Mouse (Mus musculus) ES-E14 (cell line): Measurements from ENCODE around the gene Smim5. TPM values are rescaled to one million over a fixed set of nuclear protein-coding genes. Genes with fewer than 3 reads are reported as not detected.

Source experiments
- DNase-seq: peaks from one replicate; pipeline ENCODE4 v3.0.0-alpha.2; 2013; ENCODE audit warnings: low read depth, low spot score
- H3K27ac ChIP-seq: 2 replicates; pipeline ENCODE4 v1.5.1; 2012; ENCODE audit warnings: low read depth, mild to moderate bottlenecking, low read length, moderate library complexity, mixed read lengths; ENCODE audit not compliant: poor library complexity, insufficient read depth, severe bottlenecking
- H3K36me3 ChIP-seq: 2 replicates; pipeline ENCODE4 v1.6.1; 2012; ENCODE audit warnings: mild to moderate bottlenecking, low read length, moderate library complexity, mixed read lengths; ENCODE audit not compliant: control insufficient read depth, poor library complexity, insufficient read depth, severe bottlenecking
- H3K4me1 ChIP-seq, 2 experiments: fragments of 150-350 bp in 1 of 2; sonication (generic) in 1 of 2; 2 replicates each; pipeline ENCODE4 v1.6.1; 2012; ENCODE audit warnings: low read length in 2 of 2, mild to moderate bottlenecking in 1 of 2, mixed read lengths in 1 of 2; ENCODE audit not compliant: control insufficient read depth in 2 of 2, insufficient read depth in 2 of 2, poor library complexity in 1 of 2
- H3K4me3 ChIP-seq, 2 experiments: fragments of 150-350 bp in 1 of 2; sonication (generic) in 1 of 2; 2 replicates each; pipeline ENCODE4 v1.5.1; 2012; ENCODE audit warnings: low read length in 2 of 2, low read depth in 1 of 2, mild to moderate bottlenecking in 1 of 2, mixed read lengths in 1 of 2; ENCODE audit not compliant: insufficient read depth in 1 of 2, poor library complexity in 1 of 2, severe bottlenecking in 1 of 2
- H3K9ac ChIP-seq: 2 replicates; pipeline ENCODE4 v1.6.1; 2012; ENCODE audit warnings: low read depth, mild to moderate bottlenecking, low read length, mixed read lengths; ENCODE audit not compliant: poor library complexity, insufficient read depth, severe bottlenecking
- H3K9me3 ChIP-seq: fragments of 150-350 bp; sonication (generic); 2 replicates; pipeline ENCODE4 v1.6.1; 2012; ENCODE audit warnings: low read depth, mild to moderate bottlenecking, low read length; ENCODE audit not compliant: control insufficient read depth, insufficient read depth
- CHD2 ChIP-seq: IDR thresholded peaks from 2 replicates; pipeline ENCODE4 v1.6.1; 2014; ENCODE audit warnings: mild to moderate bottlenecking, low read depth, low read length, inconsistent platforms
- HCFC1 ChIP-seq: IDR thresholded peaks from 2 replicates; pipeline ENCODE4 v1.6.1; 2012; ENCODE audit warnings: low read length, inconsistent platforms, borderline replicate concordance; ENCODE audit not compliant: insufficient read depth
- MAFK ChIP-seq: IDR thresholded peaks from 2 replicates; pipeline ENCODE4 v1.6.1; 2014; ENCODE audit warnings: mild to moderate bottlenecking, low read depth, low read length, inconsistent platforms; ENCODE audit not compliant: insufficient read depth
- ZC3H11A ChIP-seq: IDR thresholded peaks from 2 replicates; pipeline ENCODE4 v1.6.1; 2012; ENCODE audit warnings: low read depth, mild to moderate bottlenecking, inconsistent platforms, low read length, borderline replicate concordance
- ZNF384 ChIP-seq: IDR thresholded peaks from 2 replicates; pipeline ENCODE4 v1.6.1; 2012; ENCODE audit warnings: low read depth, low read length, inconsistent platforms
- in situ Hi-C, 2 experiments: fragments of 600-800 bp; cut with MboI; formaldehyde crosslinking; loops; one replicate each; pipeline ENCODE4 v1.15.1; 2025; ENCODE audit warnings: low sequenced_read_pairs in 2 of 2, inconsistent platforms in 1 of 2; ENCODE audit not compliant: unreplicated experiment in 2 of 2
- total RNA-seq: library from RNA; depleted of rRNA; stranded (reverse); fragments of 300-350 nt; gene quantifications from 2 replicates; pipeline ENCODE4 v1.2.3, GENCODE M21; 2012

The Smim5 gene
- total RNA-seq, 1 experiment, result 0.67 TPM

DNA sequence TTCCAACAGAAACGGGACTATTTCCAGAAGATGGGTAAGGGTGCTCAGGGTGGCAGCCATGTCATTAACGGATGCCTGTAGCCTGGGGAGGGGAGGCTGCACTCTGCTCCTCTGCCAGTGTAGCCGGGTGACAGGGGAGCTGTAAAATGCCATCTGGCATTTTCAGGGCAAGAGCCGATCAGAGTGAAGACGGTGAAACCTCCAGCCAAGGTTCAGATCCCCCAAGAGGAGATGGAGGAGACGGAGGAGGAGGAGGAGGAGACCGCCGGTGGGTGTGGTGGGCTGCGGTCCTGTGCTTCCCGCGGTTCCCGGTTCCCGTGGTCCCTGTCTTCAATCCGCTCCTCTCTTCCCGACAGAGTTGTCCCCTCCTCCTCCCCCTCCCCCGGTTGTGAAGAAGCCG lies 16.5 kb upstream of the Smim5 start:
- no peak overlapping the region for H3K27ac ChIP-seq
- DNase-seq, result no peak
- H3K9me3 ChIP-seq, result no peaks in the 10 kb centered on the region
- in situ Hi-C loops, result no loop called here
- H3K36me3 ChIP-seq, result no peaks in the 10 kb centered on the region
- peak overlapping the region; percentile 45 to 47; a peak in 3 of 4 replicates for H3K4me3 ChIP-seq
- TF ChIP-seq MAFK, result no peak
- no peak for TF ChIP-seq CHD2
- peak overlapping the region; percentile 55 for H3K9ac ChIP-seq
- H3K4me1 ChIP-seq, result peaks cover 3 to 30% of the 10 kb centered on the region in 2 experiments; a peak in 3 of 4 replicates

DNA sequence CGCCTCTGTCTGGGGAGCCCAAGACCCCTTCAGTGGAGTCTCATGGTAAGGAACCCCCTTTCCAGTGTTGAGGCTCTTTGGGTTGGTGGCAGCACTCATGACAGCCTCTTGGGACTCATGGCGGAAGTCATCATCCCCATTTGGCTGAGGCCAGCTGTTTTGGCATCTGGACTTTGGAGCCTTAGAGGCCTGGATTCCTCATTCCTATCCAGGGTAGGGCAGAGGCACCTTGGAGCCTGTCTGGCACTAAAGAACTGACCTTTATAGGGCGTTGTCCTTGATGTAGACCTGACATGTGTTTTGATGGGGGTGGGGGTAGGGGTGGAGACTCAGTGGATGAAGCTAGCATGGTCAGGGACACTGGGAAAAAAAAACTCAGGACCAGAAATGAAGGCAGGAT lies 15.4 kb upstream of the Smim5 start:
- Histone ChIP-seq H3K27ac (no peak overlapping the region), H3K9ac (no peak overlapping the region), H3K9me3 (no peaks in the 10 kb centered on the region), H3K4me1 (peaks cover 3 to 30% of the 10 kb centered on the region in 2 experiments; a peak in 3 of 4 replicates), H3K4me3 (peak overlapping the region; percentile 45 to 47; a peak in 1 of 4 replicates), H3K36me3 (no peaks in the 10 kb centered on the region)
- no peak for DNase-seq
- TF ChIP-seq CHD2 (no peak), HCFC1 (no peak), MAFK (no peak), ZNF384 (no peak), ZC3H11A (no peak)
- in situ Hi-C loops, result no loop called here

DNA sequence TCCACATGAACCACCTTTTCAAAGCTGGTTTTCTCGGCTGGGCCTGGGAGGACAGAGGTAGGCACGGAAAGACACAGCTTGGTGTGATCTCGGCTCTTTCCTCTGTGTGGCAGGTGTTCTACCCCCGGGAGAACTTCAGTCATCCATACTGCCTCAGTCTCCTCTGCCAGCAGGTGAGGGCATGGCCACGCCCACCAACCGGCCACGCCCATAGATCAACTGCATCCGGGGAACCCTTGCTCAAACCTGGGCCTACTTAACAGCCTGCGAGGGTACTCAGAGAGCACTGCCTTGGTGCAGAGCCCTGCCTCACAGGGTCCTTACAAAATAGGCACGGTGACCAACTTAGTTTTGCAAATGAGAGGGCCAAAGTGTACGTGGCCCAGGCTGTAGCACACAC lies 14.5 kb upstream of the Smim5 start:
- Histone ChIP-seq H3K36me3 (no peaks in the 10 kb centered on the region), H3K27ac (no peak overlapping the region), H3K9ac (peak overlapping the region; percentile 10; the same call in 1 of the 2 replicates), H3K9me3 (no peaks in the 10 kb centered on the region), H3K4me1 (peaks cover 3 to 27% of the 10 kb centered on the region in 2 experiments; a peak in 3 of 4 replicates), H3K4me3 (peak overlapping the region; percentile 38 to 53; a peak in 3 of 4 replicates)
- in situ Hi-C loops, result no loop called here
- TF ChIP-seq ZNF384, result no peak
- no peak for TF ChIP-seq HCFC1
- no peak for TF ChIP-seq MAFK
- TF ChIP-seq CHD2, result no peak
- TF ChIP-seq ZC3H11A, result no peak
- peak; percentile 63 for DNase-seq

DNA sequence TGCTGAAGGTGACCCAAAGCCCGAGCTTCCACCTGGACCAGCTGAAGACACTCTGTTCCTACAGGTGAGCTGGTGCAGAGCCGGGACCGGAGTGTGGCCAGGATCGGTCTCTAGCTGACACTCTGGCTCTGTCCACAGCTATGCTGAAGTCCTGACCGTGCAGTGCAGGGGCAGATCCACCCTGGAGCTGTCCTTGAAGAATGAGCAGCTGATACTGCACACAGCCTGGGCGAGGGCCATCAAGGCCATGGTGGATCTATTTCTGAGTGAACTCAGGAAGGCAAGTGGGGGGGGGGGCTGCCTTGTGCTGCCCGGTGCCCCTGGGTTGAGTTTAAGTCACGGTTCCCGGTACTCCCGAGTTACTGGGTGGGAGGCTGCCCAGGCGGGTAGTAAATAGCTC lies 13.3 kb upstream of the Smim5 start:
- no peak overlapping the region for H3K27ac ChIP-seq
- peaks cover 3 to 30% of the 10 kb centered on the region in 2 experiments for H3K4me1 ChIP-seq
- DNase-seq, result no peak
- H3K36me3 ChIP-seq, result no peaks in the 10 kb centered on the region
- H3K4me3 ChIP-seq, result no peak overlapping the region
- TF ChIP-seq CHD2 (no peak), MAFK (no peak), ZC3H11A (no peak), HCFC1 (no peak), ZNF384 (no peak)
- no peak overlapping the region for H3K9ac ChIP-seq
- H3K9me3 ChIP-seq, result no peaks in the 10 kb centered on the region
- in situ Hi-C loops, result no loop called here

DNA sequence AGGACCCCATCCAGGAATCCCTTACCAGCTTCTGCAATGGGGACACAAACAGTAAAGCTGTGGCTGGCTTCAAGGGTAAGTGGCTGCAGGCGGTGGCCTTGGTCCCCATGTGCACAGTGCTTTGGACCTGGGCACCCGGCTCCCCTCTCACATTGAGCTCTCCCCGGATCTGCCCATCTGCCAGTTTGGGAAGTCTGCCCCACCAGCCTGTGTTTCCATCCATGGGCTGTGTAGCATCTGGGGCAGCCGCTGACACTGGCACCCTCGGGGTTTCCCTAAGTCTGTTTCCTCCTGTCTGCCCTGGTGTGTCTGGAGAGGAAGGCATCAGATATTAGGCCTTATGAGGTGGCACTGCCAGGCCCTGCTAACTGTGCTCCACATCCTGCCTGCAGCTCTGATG lies 11.7 kb upstream of the Smim5 start:
- in situ Hi-C loops, result no loop called here
- H3K27ac ChIP-seq, result no peak overlapping the region
- TF ChIP-seq HCFC1, result no peak
- no peak for TF ChIP-seq CHD2
- TF ChIP-seq ZNF384, result no peak
- TF ChIP-seq MAFK, result no peak
- TF ChIP-seq ZC3H11A, result no peak

More for the DNA sequence above, 11.7 kb upstream of the Smim5 start:
- Histone ChIP-seq H3K9ac (no peak overlapping the region), H3K36me3 (peaks cover 2% of the 10 kb centered on the region; the same call in 1 of the 2 replicates), H3K4me3 (no peak overlapping the region), H3K4me1 (peaks cover 3 to 40% of the 10 kb centered on the region in 2 experiments), H3K9me3 (no peaks in the 10 kb centered on the region)
- no peak for DNase-seq
